Mouse (Mus musculus): ENCODE measurements at regions not wholly inside any gene's neighbourhood (a gene's known extent, or its start where the extent isn't known, plus 50 kb on each side); places are given as distances from the start of the nearest gene placed in this dataset.

DNA sequence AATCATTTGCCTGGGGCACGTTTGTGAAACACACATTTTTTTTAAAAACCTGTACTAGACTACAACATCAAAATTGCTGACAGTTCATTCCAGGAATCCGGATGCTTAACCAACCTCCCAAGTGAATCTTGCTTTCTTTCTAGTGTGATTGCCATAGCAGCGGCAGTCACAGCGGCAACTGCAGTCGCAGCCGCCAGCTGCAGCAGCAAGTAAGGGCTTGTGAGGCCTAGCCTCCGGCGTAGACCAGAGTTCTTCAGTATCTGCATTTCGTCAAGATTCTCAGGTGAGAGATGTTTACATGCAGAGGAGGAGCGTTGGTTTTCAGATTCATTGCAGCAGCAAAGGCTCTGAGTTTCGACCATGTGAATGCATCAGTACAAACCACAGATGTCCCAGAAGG is 128.7 kb upstream of the Daam1 start:
- no peak for TF ChIP-seq CTCF (IDR thresholded peaks at IDR 0.05; ENCODE audit: low read depth)
- TF ChIP-seq EP300 (IDR thresholded peaks at IDR 0.05; ENCODE audit: low read depth), result no peak

Data from liver, embryonic 14.5 days (tissue).